Mouse (Mus musculus) naive thymus-derived CD4-positive, alpha-beta T cell, adult 2 months (primary cell): Measurements from ENCODE around the gene Epb41l5.

Experiments
- DNase-seq: peaks from one replicate; pipeline ENCODE4 v3.0.0-alpha.2; 2011; ENCODE audit warnings: low read depth

Epb41l5 gene

GRCm38 (mm10) chr1:119596954-119597480 lies 51.8 kb downstream of the Epb41l5 start:
- no peak for DNase-seq

GRCm38 (mm10) chr1:119590041-119590440 lies 58.8 kb downstream of the Epb41l5 start:
- no peak for DNase-seq

GRCm38 (mm10) chr1:119584974-119585373 lies 63.8 kb downstream of the Epb41l5 start:
- DNase-seq = no peak

GRCm38 (mm10) chr1:119570134-119570533 lies 78.7 kb downstream of the Epb41l5 start:
- no peak for DNase-seq

GRCm38 (mm10) chr1:119565531-119565930 lies 83.3 kb downstream of the Epb41l5 start:
- DNase-seq = no peak

- no peak for DNase-seq
Observed at GRCm38 (mm10) chr1:119557641-119558395, 91.0 kb downstream of the Epb41l5 start.

- no peak for DNase-seq
Observed at GRCm38 (mm10) chr1:119555651-119556050, 93.1 kb downstream of the Epb41l5 start.

GRCm38 (mm10) chr1:119551651-119552050 lies 97.1 kb downstream of the Epb41l5 start:
- DNase-seq = no peak

- DNase-seq = no peak
Observed at GRCm38 (mm10) chr1:119550064-119550463, 98.7 kb downstream of the Epb41l5 start.

GRCm38 (mm10) chr1:119549327-119549689 lies 99.5 kb downstream of the Epb41l5 start:
- DNase-seq = no peak

GRCm38 (mm10) chr1:119548668-119549326 lies 100.0 kb downstream of the Epb41l5 start:
- peak; percentile 77 for DNase-seq

- no peak for DNase-seq
Observed at GRCm38 (mm10) chr1:119546490-119546889, 102.3 kb downstream of the Epb41l5 start.

GRCm38 (mm10) chr1:119545671-119546070 lies 103.1 kb downstream of the Epb41l5 start:
- no peak for DNase-seq

GRCm38 (mm10) chr1:119545164-119545563 lies 103.6 kb downstream of the Epb41l5 start:
- DNase-seq = no peak

- DNase-seq = no peak
Observed at GRCm38 (mm10) chr1:119544611-119545155, 104.1 kb downstream of the Epb41l5 start.

- no peak for DNase-seq
Observed at GRCm38 (mm10) chr1:119543316-119543715, 105.5 kb downstream of the Epb41l5 start.

GRCm38 (mm10) chr1:119541570-119541969 lies 107.2 kb downstream of the Epb41l5 start:
- DNase-seq = no peak

- no peak for DNase-seq
Observed at GRCm38 (mm10) chr1:119540836-119541557, 107.8 kb downstream of the Epb41l5 start.

GRCm38 (mm10) chr1:119539252-119539651 lies 109.5 kb downstream of the Epb41l5 start:
- no peak for DNase-seq

GRCm38 (mm10) chr1:119537651-119538050 lies 111.1 kb downstream of the Epb41l5 start:
- DNase-seq = no peak

- no peak for DNase-seq
Observed at GRCm38 (mm10) chr1:119536122-119536521, 112.7 kb downstream of the Epb41l5 start.

- no peak for DNase-seq
Observed at GRCm38 (mm10) chr1:119534341-119534740, 114.5 kb downstream of the Epb41l5 start.
